Mouse (Mus musculus) macrophage (primary cell): ENCODE data around the gene Sun2. TPM values are rescaled to one million over a fixed set of nuclear protein-coding genes. Genes with fewer than 3 reads are reported as not detected.

Experiments
- H3K27ac ChIP-seq: fragments of 350-480 bp; formaldehyde crosslinking; 2 replicates; pipeline ENCODE4 v1.9.0; 2021
- H3K36me3 ChIP-seq: fragments of 350-480 bp; formaldehyde crosslinking; 2 replicates; pipeline ENCODE4 v1.9.0; 2021; ENCODE audit errors: inconsistent target
- H3K4me3 ChIP-seq: fragments of 350-480 bp; formaldehyde crosslinking; 2 replicates; pipeline ENCODE4 v1.9.0; 2021; ENCODE audit errors: inconsistent target
- H3K79me2 ChIP-seq: fragments of 350-480 bp; formaldehyde crosslinking; 2 replicates; pipeline ENCODE4 v1.9.0; 2021; ENCODE audit errors: inconsistent target
- WGBS: methylation state at CpG from one replicate; pipeline ENCODE4 v1.1.7; 2026; ENCODE audit warnings: inconsistent platforms; ENCODE audit not compliant: missing documents; 5-methylcytosine and 5-hydroxymethylcytosine counted together
- polyA plus RNA-seq: library from polyadenylated mRNA; stranded (reverse); fragments of 250-400 nt; gene quantifications from 3 replicates; pipeline ENCODE4 v1.2.4, GENCODE M21; 2018; ENCODE audit warnings: inconsistent platforms

Sun2 gene
- polyA plus RNA-seq, 1 experiment from 2014 or later = 30.4 TPM

DNA sequence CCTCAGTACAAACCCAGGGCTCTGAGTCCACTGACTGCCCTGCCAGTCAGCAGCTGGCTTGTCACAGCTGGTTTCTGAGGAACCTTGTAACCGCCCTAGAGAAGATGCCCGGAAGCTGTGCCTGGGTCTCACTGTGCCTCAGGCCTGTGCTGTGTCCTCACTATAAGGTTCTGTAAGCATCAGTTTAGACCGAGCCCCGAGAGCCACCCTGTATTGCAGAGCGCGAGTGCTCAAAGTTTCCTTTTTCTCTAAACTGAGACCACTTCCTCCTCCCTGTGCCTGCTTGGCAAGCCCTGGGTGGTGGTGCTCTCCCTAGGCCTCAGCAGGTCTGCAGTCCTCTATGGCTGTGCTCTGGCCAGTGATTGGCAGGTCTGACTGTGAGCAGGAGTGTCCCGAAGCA, 6.8 kb upstream of the Sun2 start:
- H3K27ac ChIP-seq = no peak overlapping the region

DNA sequence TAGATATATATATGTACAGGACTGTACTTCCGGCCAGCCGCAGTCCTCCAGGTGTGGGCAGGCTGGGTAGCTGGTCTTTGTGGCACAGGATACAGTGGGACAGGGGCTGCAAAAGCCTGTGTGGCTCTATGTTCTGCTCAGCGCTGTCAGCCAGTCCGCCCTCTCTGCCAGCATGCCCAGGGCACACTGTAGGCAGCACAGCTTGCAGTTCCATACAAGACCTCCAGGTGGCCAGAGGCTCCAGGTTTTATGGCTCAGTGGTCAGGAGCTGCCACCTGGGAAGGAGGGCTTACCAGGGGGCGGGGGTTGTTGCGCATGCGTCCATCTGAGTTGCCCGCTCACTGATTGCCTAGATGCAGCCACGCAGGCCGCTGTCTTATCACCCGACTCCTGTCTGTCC, 5.7 kb upstream of the Sun2 start:
- Histone ChIP-seq H3K36me3 (no peaks in the 10 kb centered on the region; the same call in 1 of the 2 replicates), H3K79me2 (no peaks in the 10 kb centered on the region), H3K4me3 (no peak overlapping the region), H3K27ac (no peak overlapping the region)
- WGBS = 93% methylated on average over 11 of the region's 11 CpGs

More for the DNA sequence above, 6.8 kb upstream of the Sun2 start:
- Histone ChIP-seq H3K4me3 (no peak overlapping the region), H3K79me2 (no peaks in the 10 kb centered on the region), H3K36me3 (no peaks in the 10 kb centered on the region; the same call in 1 of the 2 replicates)
- 36% methylated on average over 7 of the region's 7 CpGs for WGBS

DNA sequence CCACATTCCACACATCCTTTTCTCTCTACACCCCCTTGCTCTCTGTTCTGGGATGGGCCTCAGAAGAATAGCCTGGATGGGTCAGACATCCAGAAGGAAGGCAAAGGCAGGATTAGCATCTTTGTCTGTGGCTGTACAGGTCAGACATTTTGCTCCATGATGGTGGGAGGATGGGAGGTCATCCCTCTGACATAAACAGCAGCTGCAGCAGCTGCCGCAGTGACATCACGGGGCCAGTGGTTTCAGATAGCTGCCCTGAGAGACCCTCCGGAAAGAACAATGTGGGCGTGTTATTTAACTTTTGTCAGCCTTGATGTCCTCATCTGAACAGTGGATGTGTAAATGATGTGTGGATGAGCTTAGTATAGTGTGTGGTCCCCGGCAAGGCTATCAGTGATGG, 3.5 kb upstream of the Sun2 start:
- Histone ChIP-seq H3K4me3 (no peak overlapping the region), H3K79me2 (peaks cover 9% of the 10 kb centered on the region; the same call in 1 of the 2 replicates), H3K36me3 (no peaks in the 10 kb centered on the region; the same call in 1 of the 2 replicates), H3K27ac (no peak overlapping the region)
- 98% methylated on average over 3 of the region's 5 CpGs for WGBS

DNA sequence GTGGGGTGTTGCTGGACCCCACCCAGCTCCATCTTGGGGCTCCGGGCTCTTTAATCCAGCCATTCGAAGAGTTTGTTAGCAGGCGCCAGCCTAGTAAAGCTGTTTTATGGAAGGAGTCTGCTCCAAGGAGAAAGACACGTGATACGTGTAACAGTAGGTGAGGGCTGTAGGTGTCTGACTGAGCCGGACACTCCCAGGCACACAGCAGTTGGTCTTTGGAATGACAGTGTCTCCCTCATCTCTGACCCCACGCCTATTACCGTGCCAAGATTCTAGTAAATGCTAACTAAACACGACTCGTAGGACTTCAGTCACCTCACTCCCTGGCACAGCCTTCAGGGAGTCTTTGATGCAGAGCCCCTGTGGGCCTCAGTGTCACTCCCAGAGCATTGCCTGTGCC, 3.0 kb upstream of the Sun2 start:
- no peak overlapping the region for H3K4me3 ChIP-seq
- 94% methylated on average over 7 of the region's 10 CpGs for WGBS
- no peak overlapping the region for H3K27ac ChIP-seq
- H3K79me2 ChIP-seq = peaks cover 15% of the 10 kb centered on the region
- H3K36me3 ChIP-seq = no peaks in the 10 kb centered on the region; the same call in 1 of the 2 replicates

DNA sequence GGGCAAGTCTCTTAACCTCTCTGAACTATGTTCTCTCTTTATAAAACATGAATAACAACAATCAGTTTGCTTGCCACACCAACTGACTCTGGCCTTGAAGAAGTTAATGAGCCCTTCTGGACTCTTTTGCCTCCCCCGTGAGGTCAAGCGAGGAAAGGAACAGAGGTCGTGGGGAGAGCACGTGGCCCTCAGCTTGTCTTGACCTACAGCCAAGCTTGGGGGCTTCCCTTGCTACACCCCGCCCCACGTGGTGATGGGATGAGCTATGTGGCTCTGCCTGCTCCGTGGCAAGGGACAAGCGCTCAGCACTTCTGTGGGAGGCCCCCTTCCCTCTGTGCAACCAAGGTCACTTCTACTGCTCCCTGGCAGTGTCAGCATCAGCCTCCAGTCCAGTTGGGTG, 2.4 kb upstream of the Sun2 start:
- H3K27ac ChIP-seq = no peak overlapping the region
- H3K36me3 ChIP-seq = no peaks in the 10 kb centered on the region; the same call in 1 of the 2 replicates
- peaks cover 20% of the 10 kb centered on the region for H3K79me2 ChIP-seq
- WGBS = 89% methylated on average over 8 of the region's 8 CpGs
- H3K4me3 ChIP-seq = no peak overlapping the region

DNA sequence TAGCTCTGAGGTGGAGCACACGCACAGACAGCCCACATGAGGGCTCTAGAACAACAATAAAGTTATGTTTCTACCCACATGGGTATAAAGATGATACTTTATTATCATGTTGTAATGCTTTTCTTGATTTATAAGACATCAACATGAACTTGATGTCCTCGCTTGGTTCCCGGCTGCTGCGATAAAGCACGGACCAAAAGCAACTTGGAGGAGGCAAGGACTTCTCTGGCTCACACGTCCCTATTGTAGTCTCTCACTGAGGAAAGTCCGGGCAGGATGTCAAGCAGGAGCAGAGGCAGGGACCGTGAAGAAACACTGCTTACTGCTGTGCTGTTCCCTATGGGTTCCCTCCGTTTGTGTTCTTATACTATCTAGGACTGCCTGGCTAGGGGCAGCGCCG, 1.7 kb upstream of the Sun2 start:
- no peak overlapping the region for H3K4me3 ChIP-seq
- peaks cover 28% of the 10 kb centered on the region for H3K79me2 ChIP-seq
- no peaks in the 10 kb centered on the region; the same call in 1 of the 2 replicates for H3K36me3 ChIP-seq
- H3K27ac ChIP-seq = no peak overlapping the region
- 95% methylated on average over 11 of the region's 11 CpGs for WGBS

DNA sequence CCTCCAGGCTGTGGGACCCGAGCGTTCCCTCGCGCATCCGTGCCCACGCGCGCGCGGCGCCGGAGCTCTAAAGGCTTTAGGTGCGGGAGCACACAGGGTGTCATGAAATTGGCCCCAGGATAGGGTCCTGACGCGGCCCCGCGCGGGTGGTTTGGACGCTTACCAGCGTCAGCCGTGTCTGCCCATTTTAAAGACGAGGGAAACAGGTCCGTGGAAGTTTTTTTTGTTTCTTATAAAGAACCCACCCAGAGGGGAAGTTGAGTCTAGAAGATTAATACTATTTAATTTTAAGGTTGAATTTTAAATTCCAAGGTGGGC, 329 bp upstream of the Sun2 start:
- no peak overlapping the region for H3K27ac ChIP-seq
- H3K79me2 ChIP-seq = peaks cover 32% of the 10 kb centered on the region
- WGBS = under 1% methylated on average over 22 of the region's 23 CpGs

DNA sequence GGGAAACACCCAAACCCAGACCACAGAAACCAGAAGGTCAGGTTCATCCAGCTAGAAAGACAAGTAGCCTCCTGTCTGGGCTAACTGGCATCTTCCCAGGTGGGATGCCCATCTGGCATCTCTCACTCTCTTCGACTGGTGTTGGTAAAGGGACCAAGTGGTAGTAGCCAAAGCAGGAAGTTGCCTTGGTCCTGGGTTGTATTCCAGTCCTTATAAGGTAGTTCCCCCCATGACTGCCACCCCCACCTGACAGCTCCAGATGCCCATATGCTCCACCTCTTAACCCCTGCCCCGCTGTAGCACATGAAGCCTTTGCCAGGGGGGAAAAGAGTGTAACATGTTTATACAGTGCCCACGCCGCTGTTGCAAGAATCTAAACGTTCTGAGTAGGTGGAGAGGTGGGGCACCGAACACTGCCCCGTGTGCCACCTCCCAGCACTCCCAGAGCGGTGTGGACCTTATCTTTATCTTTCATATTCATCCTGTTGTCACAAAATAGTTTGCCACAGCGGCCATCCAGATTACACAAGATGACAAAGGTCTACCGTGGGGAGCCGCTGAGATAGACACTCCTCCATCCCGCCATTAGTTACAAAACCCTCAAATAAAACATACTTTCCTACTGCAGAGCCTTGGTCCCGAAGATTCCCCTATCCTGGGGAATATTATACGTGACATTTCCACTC, 1.0 kb downstream of the Sun2 start:
- H3K27ac ChIP-seq = peak overlapping the region; percentile 82
- H3K4me3 ChIP-seq = peak overlapping the region; percentile 83
- peaks cover 25% of the 10 kb centered on the region; the same call in 1 of the 2 replicates for H3K36me3 ChIP-seq
- WGBS = 0% methylated on average over 14 of the region's 14 CpGs
- H3K79me2 ChIP-seq = peaks cover 32% of the 10 kb centered on the region

More for the DNA sequence above, 329 bp upstream of the Sun2 start:
- Histone ChIP-seq H3K4me3 (peak overlapping the region; percentile 27), H3K36me3 (peaks cover 12% of the 10 kb centered on the region; the same call in 1 of the 2 replicates)

DNA sequence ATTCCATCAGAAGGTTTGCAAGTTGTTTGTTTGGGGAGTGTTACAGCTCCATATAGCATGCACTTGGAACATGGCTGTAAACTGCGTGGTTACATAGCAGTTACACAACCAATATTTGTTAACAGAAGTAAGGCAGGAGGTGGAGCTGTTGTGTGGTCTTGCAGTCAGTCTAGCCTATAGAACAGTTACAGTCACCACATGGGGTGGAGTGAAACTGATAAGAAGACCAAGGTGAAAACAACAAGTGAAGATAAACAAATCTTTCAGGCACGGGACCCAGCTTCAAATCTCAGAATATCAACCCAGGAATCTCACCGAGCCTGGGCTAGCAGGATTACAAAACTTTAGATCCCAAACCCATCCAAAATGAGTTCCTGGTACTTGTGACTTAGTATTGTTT, 1.6 kb downstream of the Sun2 start:
- 34% methylated on average over 3 of the region's 3 CpGs for WGBS
- Histone ChIP-seq H3K4me3 (peak overlapping the region; percentile 83; the same call in 1 of the 2 replicates), H3K79me2 (peaks cover 32% of the 10 kb centered on the region), H3K36me3 (peaks cover 27% of the 10 kb centered on the region; the same call in 1 of the 2 replicates), H3K27ac (no peak overlapping the region)

DNA sequence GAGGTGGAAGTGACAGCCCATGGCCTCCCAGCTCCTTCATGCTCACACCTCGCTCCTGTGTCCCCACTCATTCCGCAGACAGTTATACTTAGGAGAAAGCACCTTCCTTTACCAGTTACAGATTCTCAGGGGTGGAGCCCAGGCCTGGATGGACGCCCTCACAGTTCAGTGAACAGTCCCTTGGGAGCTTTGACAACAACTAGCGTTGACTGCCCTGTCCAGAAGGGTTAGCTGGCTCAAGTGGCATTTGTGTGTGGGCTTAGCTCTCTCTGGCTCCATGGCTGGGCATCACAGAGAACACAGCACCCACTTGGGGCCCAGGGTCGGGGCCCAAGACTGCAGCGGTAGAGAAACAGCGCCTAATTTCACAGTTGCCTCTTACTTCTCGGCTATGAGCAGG, 8.0 kb downstream of the Sun2 start:
- peaks cover 82% of the 10 kb centered on the region for H3K36me3 ChIP-seq
- WGBS = 75% methylated on average over 8 of the region's 8 CpGs

DNA sequence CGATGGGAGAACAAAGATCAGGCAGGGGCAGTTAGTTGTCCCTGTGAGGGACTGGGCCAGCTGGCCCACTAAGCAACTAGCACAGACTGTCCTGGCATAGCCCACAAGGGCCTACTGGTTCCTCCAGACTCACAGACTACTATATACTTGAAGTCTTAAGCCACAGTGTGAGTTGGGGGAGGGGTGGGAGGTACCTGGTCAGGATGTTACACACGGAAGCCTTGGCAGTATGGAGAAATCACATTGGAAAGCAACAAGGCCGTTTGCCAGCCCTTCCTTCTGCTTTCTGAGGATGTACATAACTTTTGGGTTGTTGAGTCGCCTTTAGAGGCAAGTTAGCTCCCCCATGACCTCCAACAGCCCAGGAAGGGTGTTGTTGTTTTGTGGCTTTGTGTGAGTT, 8.7 kb downstream of the Sun2 start:
- WGBS = 32% methylated on average over 4 of the region's 4 CpGs

More for the DNA sequence above, 8.0 kb downstream of the Sun2 start:
- peaks cover 7% of the 10 kb centered on the region; the same call in 1 of the 2 replicates for H3K79me2 ChIP-seq
- H3K27ac ChIP-seq = no peak overlapping the region
- H3K4me3 ChIP-seq = no peak overlapping the region

DNA sequence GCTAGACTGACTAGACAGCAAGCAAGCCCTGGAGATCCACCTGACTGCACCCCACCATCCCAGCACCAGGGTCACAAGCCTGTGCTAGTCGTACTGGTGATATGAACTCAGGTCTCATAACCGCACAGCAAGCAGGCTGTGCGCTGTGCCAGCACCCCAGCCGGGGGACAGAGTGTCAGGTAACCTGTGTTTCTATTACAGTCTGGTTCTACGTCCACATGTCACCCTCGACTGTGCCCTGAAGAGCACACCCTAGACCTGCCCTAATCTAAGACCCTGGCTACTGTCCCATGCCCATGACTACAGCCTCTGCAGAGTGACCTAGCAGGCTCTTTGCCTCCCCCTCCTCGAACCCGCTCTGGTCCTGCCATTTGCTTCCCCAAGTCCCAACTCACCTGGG, 9.1 kb downstream of the Sun2 start:
- WGBS = 97% methylated on average over 8 of the region's 8 CpGs
- H3K4me3 ChIP-seq = no peak overlapping the region
- H3K27ac ChIP-seq = no peak overlapping the region
- no peaks in the 10 kb centered on the region for H3K79me2 ChIP-seq
- peaks cover 86% of the 10 kb centered on the region for H3K36me3 ChIP-seq

More for the DNA sequence above, 8.7 kb downstream of the Sun2 start:
- H3K27ac ChIP-seq = no peak overlapping the region
- H3K4me3 ChIP-seq = no peak overlapping the region
- H3K79me2 ChIP-seq = peaks cover under 1% of the 10 kb centered on the region; the same call in 1 of the 2 replicates
- H3K36me3 ChIP-seq = peaks cover 86% of the 10 kb centered on the region

DNA sequence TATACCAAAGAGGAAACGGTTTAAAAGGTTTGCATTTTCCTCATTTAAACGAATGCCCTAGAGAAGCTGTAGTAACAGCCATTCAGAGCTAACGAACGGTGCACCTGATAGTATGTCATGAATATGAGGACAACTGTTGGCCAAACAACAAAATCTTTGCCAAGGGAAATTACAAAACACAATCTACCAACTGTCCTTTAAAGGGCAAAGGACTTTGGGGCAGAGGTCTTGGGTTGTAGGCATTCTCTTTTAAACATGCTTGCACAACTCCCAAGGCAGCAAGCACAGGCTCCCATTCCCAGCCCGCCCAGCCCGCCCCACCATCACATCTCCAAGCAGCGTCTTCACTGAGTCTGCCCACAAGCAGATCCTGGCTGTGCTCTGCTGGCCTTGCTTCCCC, 10.8 kb downstream of the Sun2 start:
- no peak overlapping the region for H3K4me3 ChIP-seq
- H3K36me3 ChIP-seq = peaks cover 86% of the 10 kb centered on the region
- no peaks in the 10 kb centered on the region for H3K79me2 ChIP-seq
- no peak overlapping the region for H3K27ac ChIP-seq
- 52% methylated on average over 7 of the region's 7 CpGs for WGBS

DNA sequence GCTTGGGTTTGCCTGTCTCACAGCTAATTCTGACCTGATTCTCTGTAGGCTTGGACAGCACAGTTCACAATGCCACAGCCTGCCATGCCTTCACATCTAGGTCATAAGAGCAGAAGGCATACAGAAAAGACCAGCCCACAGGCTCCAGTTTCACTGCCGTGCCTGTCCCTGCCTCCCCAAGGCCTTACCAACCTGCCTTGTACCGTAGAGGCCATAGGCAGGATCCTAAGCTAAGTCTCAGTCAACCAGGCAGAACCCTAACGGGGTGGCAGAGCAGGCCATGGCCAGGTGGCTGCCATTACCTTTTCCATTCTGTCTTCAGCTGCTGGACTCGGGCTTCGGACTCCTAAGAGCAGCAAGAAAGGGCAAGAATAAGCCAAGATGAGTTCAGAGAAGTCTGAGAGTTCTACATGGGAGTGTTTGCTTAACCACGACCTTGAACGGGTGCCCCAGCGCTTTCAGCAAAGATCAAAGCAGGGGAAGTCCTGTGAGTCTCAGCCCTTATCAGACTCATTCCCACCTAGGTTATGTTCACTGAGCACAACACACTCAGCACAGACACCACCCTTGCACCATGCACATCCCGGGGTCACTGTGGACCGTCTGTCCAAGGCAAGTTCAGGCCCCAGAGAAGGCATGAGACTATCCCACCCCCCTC, 13.5 kb downstream of the Sun2 start:
- H3K79me2 ChIP-seq = no peaks in the 10 kb centered on the region
- H3K4me3 ChIP-seq = no peak overlapping the region
- peaks cover 86% of the 10 kb centered on the region for H3K36me3 ChIP-seq
- WGBS = 90% methylated on average over 9 of the region's 10 CpGs
- no peak overlapping the region for H3K27ac ChIP-seq

DNA sequence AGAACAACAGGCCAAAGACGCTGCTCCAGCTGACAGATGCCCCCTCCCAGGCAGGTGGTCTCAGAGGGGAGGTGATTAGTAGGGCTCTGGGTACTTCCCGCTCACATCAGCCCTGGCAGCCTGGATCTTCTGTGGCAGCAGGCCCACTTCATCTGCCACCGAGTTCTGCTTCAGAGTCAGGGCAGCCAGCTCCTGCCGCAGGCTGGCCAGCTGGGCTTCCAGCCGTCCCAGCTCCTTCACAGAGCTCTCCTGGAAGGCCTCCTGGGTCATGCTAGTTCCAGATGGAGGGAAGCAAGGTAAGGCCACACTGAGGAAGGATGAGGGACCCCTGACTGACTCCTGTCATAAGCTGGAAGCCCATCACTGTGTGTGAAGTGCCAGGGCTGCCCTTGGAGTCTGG, 14.0 kb downstream of the Sun2 start:
- Histone ChIP-seq H3K36me3 (peaks cover 81% of the 10 kb centered on the region), H3K4me3 (no peak overlapping the region), H3K79me2 (no peaks in the 10 kb centered on the region), H3K27ac (no peak overlapping the region)
- WGBS = 93% methylated on average over 5 of the region's 5 CpGs
